Mouse (Mus musculus): Measurements from ENCODE around the gene Efcab5. TPM values are rescaled to one million over a fixed set of nuclear protein-coding genes. Genes with fewer than 3 reads are reported as not detected.

Gene Efcab5
- under 1 TPM; 0.36 to 0.66 TPM for total RNA-seq (2021)
- long read RNA-seq, experiment 1 = 0 reads
- long read RNA-seq, experiment 2 = 0 reads

DNA sequence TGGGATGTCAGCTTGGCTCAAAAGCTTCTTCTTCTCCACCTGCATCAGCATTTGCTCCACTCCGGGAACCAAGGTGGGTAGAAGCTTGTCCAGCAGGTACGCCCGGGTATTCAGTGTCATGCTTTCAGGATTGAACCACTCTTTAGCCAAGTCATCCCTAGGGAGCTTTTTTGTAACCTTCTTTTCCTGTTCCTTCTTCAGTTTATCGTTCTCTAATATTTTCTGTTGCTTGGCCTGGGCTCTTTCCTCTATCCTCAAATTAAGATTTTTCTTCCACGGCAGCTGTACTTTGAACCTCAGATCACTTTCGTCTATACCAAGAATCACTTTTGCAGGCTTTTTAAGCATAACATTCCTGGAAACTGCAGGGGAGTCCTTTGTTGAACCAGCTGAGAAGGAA, at the start of gene Efcab5:
Gene Efcab5 (minus strand): TSS at position 101 of the 400 bp plus-strand sequence.
- DNase-seq = no peak

DNA sequence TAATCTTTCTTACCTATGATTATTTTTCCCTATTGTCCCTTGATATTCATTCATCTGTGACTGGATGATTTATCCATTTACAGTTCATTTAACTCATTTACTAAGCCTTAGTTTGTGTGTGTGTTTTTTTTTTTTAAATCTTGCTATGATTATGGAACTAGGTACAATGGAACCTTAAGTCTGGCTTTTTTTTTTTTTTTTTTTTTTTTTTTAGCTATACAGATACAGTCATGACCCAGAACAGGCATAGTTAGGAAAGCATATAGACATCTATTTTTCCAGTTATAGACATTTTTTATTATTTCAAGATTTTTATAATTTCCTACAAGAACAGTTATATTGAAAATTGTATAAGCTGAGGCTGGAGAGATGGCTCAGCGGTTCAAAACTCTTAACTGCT, 46.5 kb upstream of the Efcab5 start:
- DNase-seq = no peak

DNA sequence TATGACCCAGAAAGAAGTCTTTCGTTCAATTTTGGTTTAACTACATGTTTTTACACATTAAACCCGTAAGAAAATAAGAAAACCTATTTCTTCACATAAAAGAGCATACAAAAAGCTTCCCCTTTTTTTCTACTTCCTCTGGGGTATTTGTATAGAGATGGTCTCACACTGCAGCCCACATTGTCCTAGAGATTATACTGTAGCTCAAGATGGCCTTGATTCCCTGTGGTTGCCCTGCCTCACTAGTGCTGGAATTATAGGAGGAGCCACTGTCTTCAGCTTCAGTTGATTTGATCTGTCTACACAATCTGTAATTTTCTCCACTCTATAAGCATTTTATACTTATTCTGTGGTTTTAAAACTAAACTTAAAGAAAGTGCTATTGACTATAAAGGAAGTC, 42.7 kb upstream of the Efcab5 start:
- no peak for DNase-seq

DNA sequence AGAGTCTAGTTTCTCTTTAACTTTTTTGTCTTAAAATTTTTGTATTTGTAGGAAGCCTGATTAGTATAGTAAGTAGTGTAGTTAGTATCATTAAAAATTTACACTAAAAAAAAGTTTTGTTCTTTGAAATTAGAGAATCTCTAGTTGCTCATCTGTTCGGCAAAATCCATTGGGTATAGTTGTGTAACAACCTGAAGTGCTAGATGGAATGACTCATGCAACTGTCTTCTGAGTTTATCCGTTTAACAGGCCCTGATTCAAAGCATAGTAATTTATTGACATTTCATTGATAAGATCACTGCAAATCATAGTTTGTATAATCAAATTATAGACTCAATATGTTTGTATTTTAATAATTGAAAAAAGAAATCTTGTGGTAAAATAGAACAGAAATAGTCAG, 42.0 kb upstream of the Efcab5 start:
- DNase-seq = no peak

DNA sequence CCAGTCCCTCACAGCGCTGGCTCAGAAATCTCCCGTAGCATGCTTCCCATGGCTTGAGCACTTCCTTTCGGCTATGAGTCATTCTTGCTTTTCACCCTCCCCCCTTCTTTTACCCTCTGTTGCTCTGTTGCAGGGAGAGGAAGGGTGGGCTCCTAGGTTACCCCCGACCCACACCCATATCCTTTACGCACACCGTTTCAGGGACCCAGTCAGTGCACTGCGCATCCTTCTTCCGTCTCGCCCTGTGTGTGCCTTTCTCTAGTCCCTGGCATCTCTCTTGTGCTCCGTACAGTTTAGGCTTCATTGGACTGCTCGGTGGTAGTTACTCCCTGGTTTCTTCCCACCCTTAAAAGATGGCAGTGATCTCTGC, 28.0 kb upstream of the Efcab5 start:
- DNase-seq = no peak

DNA sequence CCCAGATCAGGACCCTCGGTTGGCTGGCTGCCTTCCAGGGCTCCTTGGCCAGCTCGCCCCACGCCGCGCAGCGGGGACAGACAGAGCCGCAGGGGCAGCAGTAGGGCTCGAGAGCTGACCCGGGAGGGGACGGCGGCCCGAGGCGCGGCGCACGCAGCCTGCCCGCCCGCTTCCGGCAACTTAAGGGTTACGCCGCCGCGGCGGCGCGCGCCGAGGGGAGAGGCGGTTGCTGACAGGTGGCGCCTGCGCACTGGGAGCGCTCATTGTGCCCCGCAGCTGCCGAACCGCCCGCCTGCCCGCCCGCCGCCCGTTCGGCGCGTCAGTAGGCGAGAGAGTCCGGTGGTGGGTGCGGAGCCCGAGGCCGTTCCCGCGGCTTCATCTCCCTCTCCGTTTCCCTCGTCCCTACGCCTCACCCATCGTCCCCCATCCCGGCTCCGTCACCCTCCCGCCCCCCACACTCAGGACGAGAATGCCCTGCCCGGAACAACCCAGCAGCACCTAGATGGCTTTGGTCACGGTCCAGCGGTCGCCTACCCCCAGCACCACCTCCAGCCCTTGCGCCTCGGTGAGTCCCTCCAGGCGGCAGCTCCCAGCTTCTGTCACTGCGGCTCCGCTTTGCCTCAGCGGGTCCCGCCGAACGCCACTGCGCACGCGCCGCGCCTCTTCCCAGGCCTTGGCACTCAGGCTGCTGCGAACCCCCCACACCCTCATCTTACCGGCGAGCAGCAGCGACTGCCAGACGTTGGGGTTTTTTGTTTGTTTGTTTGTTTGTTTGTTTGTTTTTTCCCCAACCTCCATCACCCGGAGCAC, 27.4 kb upstream of the Efcab5 start, which contains the start of gene Ssh2:
Gene Ssh2 (plus strand): TSS at position 337 of the 810 bp plus-strand sequence.
- peak; percentile 86 to 89 for DNase-seq

DNA sequence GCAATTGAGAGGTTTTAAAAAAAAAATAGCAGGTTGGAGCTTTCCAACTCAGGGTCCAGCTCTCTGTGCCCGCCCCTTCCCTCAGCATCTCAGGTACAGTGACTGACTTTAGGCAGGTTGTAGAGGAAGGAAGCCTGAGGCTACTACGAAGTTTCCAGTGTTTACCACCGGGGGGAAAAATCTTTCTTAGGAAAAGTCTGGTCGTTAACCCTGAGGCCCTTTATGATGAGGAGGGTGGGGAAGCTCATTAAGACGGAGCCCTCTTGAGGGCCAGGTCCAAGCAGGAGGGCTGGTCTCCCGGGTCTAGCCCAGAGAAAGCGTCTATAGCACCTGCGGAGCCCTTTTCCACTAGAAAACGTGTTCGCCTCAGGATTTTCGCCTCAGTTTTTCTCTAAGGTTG, 26.7 kb upstream of the Efcab5 start:
- no peak for DNase-seq

DNA sequence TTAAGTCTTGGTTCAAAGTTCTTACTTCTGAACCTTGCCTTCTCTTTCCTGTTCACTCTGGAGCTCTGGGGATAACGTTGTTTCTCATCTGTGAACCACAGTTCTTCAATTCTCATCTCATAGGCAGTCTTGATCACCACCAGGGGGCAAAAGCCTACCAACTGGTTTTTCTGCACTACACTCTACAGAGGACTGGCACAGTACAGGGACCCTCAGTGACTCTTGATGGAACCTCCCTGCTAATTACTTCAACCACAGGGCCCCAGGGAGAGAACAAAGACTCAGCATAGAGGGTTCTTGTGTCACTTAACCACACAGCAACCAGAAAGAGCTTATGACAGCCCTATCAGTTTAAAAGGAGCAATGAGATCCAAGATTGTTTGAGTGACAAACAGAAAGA, 26.0 kb upstream of the Efcab5 start:
- peak; percentile 51 to 73 for DNase-seq

DNA sequence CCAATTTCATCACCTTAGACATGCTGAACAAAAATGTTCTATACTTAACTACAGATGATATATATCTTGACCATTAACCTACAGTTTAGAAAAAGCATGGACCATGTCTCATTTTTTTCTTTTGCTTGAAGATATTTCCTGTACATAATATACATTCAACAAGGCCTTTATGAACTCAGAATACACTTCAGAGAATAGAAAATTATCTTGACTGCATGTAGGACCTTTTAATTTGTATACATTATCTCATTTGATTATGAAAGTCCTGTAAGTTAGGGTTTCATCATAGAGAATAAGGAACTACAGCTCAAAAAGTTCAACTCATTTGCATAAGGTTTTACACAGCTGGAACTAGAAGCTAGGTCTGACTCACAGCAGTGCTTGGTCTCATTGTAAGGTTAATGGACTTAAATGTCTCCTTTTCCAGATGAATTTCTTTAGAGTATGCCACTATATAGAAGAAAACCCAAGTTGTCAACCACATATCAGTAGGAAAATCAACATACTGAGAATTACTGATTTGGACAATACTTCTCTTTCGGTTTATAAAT, 25.4 kb upstream of the Efcab5 start:
- DNase-seq = no peak

DNA sequence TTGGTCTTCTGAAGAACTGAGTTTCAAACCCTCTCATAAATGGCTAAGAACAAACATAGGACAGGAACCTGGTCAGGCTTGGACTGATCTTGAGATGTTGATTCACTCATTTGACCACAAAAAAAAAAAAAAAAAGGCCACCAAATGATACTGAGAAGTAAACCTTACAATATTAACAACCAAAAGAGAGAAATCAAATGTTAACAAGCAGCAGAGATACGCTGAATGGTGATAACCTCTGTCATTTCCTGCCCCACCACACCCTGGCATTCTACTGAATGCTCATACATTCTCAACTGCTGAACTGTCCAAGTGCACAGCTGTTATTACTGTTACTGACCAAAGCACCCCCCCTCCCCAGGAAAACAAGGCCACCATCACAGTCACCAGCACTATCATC, 11.9 kb upstream of the Efcab5 start:
- no peak for DNase-seq

DNA sequence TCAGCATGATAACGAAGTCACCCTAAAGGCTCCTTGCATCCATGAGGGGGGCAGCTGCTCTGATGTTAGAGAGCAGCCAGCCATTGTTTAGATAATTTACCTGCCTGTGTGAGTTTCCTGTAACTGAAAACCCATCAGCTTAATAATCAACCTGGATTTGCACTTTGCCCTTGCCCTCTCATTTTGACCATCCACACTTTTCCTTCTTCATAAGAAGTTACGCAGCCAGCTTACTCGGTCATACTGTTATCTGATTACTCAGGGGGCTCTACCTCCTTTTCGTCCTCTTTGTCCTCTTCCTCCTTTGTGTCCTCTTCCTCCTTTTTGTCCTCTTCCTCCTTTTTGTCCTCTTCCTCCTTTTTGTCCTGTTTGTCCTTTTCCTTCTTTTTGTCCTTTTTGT, 10.9 kb upstream of the Efcab5 start:
- DNase-seq = no peak

DNA sequence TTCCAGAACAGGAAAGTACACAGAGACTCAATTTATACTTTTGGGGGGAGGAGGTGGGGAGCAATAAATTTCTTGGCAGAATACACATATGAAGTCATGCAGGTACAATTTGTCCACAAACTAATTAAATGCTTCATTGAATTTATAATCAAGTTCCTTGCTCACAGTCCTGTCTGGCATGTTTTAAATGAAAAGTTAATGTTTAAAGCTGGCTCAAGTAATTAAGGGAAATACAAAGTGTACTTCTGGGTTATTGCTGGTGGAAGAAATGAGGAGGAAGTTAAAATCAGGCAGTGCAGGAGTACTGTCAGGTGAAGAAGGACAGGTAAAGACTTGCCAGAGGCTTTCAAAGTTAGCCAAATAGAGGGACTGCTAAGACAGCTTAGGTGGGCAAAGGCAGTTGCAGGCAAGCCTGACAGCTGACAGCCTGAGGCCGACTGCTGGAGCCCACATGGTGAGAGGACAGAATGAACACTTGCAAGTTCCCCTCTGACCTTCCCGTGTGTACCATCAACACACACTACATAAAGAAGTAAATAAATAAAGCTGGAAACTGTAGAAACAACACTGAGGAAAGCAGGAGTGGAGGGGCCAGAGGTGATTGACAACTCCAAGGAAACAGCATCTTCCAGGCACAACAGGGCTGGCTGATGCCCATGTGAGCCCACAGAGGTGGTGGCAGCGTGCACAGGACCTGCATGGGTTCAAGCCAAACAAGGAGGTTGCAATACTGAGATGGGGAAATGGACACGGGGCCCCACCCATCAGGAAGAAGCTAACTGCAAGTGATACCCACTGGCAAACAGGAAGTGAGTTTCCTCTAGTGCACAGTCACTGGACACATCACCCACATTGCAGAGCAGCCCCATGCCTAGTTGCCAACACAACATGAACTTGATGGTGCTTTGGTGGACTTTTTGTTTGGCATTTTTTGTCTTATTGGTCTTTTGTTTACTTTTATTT, 7.7 kb upstream of the Efcab5 start:
- DNase-seq = no peak

DNA sequence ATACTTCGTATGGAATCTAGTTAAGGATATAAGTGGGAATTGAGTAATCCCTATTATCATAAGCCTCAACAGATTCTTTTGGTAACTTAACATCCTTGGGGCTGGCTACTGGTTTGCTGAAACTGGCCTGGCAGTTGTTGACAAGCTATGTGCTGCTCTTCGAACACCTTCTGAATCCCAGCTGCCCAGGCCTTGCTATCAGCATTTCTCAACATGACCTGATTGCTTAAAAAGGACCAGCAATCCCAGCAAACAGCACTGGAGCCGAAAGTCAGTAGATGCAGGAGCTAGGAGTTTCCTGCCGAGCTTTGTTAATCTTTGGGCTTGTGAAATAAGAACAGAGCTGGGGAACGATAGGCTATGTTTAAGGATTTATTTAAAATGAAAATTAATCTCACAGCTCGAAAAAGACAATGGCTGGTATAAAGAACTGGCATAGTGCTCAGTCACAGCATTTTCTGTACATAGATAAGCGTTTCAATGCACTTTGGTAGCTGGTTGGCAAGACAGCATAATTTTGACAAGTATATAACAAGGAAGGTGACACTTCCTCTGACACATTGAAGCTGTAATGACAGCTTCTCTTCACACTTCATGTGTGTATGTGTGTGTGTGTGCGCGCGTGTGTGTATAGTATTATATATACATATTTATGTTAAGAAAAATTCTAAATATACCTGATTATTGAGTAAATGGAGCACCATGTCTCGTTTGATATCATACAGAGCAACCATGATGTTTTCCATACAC, 6.8 kb upstream of the Efcab5 start:
- no peak for DNase-seq

DNA sequence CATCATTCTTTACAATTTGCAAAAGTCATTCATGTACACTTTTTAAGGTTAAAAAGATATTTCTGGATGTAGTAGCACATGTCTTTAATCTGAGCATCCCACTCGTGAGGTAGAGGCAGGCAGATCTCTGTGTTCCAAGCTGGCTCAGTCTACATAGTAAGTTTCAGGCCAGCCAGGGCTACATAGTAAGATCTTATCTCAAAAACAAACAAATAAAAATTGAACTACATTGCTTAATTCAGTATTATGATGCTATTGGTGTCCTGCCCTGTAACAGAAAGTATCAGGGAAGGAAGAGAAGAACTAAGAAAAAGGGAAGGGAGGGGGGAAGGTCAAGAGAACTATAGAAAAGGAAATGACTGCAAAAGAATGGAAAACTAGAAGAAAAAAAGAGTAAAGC, 6.0 kb upstream of the Efcab5 start:
- DNase-seq = no peak

DNA sequence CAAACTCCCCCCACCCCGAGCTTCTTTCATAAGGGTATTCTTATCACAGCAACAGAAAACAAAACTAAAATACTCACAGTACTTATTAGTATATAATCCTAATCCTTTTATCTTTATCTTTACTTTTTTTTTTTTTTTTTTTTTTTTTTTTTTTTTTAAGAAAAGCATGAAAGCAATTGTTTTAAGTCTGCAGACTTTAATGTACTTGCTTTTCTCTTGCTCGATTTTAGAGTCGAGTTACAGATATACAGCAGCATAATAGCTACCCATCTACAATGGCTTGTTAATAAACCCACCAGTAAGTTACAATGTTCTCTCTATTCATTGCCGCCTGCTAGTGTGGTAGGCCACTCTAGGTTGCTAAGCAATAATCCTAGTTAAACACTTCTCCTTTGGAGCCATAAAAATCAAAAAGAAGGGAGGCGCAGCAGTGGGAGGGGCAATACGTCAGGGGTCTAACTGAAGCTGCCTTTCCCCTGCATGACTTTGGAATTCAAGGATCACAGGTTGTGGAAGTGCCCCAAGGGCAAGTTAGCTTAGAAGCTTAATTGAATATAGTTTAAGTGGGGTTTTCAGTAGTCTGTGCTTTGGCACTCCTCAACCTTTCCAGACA, 5.3 kb upstream of the Efcab5 start:
- DNase-seq = no peak

DNA sequence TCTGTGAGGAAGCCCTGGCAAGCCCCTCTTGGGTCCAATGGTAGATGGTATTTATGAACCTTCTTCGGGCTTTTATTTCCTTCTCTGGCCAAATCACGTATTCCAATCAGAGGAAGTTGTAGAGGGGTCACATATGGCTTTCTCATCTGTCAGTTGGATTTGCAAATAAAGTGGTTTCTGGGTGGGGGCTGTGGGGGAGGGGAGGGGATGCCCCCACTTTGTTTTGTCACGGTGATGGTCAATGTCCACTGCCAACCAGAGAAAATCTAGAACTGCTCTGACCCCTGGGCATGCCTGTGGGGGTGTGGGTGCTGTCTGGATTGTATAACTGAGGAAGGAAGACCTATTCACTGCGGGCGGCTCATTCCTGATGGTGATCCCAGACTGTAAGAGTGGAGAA, 4.6 kb upstream of the Efcab5 start:
- no peak for DNase-seq

DNA sequence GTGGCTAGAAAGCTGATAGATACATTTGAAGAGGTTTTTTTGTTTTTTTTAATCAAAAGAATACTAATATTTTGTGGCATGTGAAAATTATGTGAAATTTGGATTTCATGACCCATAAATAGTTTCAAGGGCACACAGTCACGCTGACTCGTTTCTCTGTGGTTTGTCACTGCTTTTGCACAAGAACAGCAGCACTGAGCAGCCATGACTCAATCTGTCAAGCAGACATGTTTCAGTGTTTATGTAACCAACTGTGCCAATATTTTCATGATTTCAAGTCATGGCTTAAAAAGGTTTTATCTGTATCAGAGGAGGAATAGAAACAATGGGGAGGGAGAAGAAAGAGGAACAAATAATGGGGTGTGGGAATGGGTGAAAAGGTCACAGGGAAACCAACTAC, 3.8 kb downstream of the Efcab5 start:
- DNase-seq = peak; percentile 48 to 51

DNA sequence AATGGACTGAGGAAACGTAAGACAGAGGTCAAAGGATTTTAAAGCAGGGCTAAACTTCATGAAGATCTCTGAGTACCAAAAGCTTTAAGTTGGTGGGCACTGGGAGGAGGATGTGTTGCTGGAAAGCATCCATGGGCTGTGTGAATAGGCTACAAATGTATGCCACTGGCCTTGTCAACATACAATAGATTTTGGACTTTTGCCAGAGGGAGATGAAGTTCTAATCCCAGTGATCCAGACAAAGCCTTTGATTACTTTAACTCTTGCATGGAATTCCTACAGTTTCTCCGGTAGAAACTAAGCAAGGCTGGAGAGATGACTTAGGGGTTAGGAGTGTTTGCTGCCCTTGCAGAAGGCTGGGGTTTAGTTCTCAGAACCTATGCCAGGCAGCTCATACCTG, 6.2 kb downstream of the Efcab5 start:
- DNase-seq = no peak

DNA sequence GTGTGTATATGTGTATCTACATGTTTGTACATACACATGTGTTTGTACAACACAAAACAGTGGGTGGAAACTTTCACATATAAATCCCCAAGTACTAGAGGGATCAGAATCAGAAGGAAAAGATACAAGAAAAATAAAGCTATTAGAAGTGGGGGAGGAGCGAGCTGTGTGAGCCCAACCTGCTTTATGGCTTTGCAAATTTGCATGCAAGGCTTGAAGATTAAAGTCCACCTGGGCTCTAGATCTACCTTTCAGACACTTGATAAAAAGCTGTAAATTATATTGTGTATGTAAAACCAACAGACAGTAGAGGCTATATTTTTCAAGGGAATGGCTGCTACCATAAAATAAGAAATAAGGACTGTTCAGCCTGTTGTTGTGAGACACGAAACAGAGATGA, 6.7 kb downstream of the Efcab5 start:
- no peak for DNase-seq

DNA sequence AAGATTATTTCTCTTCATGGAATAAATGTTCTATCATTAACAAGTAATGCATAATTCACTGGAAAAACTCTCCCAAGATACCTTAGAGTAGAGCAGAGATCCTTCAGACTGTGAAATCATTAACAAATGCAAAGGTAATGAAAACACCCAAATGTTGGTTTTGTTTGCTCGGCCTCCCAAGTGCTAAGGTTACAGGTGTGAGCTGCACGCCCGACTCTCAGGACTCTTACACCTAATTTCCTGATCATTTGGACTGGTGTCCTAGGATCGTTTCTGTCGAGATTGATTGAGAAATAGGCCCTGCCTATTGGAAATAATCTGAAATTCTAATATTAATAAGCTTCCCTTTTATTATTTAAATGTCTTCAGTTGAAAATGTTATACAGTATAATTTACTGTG, 7.2 kb downstream of the Efcab5 start:
- no peak for DNase-seq

DNA sequence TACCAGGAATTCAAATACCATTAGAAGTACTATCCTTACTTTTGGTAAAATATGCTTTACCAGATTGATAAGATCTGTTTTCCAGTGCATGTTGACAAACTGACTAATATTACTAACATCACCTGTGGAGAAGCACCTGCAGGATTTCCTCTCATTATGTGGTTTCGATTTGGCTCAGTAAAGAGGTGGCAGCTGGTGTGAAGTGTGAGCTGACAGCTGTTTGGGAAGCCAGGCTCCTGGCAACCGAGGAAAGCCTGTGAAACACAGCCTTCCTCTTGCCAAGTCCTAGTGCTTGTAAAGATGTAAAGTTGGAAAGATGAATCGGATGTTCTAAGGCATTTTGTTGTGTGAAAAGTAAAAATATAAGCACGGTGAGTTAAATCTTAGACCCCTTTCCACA, 7.9 kb downstream of the Efcab5 start:
- DNase-seq = no peak

DNA sequence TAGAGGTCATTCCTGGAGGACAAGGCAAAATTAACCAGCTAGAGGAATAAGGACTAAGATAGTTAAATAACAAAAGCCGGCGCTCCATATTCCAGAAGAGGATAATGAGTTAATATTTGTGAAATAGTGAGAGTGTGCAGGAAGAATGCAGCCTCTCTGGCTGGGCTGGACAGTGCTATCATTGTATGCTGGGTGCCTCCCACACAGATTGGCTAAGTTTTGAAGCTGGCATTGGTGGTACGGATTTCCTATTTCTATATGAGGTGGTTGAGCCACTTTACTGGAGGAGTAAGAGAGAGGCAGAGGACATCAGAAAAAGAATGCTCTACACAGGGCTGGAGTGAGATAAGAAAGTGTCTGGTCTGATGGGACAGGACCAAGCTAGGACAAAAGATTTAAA, 9.0 kb downstream of the Efcab5 start:
- DNase-seq = no peak
